Mouse (Mus musculus) hematopoietic stem cell, adult 5-6 weeks (primary cell): ENCODE data around the gene Rpl5. TPM values are rescaled to one million over a fixed set of nuclear protein-coding genes. Genes with fewer than 3 reads are reported as not detected.

Experiments
- ATAC-seq, 2 experiments: fragments of 125-278 bp in 1 of 2; replicated peaks in 1 of 2; 2 replicates each; pipeline ENCODE4 v1.8.0; 2016 to 2017; ENCODE audit warnings: inconsistent platforms in 2 of 2, mild to moderate bottlenecking in 2 of 2, moderate number of reproducible peaks in 2 of 2, low read depth in 1 of 2, moderate TSS enrichment in 1 of 2; ENCODE audit not compliant: low FRiP score in 2 of 2, poor library complexity in 2 of 2, severe bottlenecking in 2 of 2, insufficient read depth in 1 of 2, low TSS enrichment in 1 of 2
- total RNA-seq: library from RNA; stranded (forward); fragments of 172-1452, 232-1000 nt; gene quantifications from 2 replicates; pipeline ENCODE4 v1.2.3, GENCODE M21; 2017

Gene Rpl5
- total RNA-seq, 1 experiment from 2014 or later: 277 TPM

GRCm38 (mm10) chr5:107889994-107890888 lies 10.1 kb upstream of the Rpl5 start:
- no peak for ATAC-seq

GRCm38 (mm10) chr5:107891515-107891914 lies 8.8 kb upstream of the Rpl5 start:
- peak; percentile 46 to 62; a peak in 2 of 4 replicates for ATAC-seq

- no peak for ATAC-seq
These were observed 5.6 kb upstream of the Rpl5 start for GRCm38 (mm10) chr5:107894676-107895075.

GRCm38 (mm10) chr5:107896265-107896664 lies 4.0 kb upstream of the Rpl5 start:
- no peak for ATAC-seq

- ATAC-seq: peak; percentile 12 to 34; a peak in 2 of 4 replicates
These were observed 813 bp downstream of the Rpl5 start for GRCm38 (mm10) chr5:107901014-107901615.

GRCm38 (mm10) chr5:107904325-107904724 lies 4.0 kb downstream of the Rpl5 start:
- no peak for ATAC-seq

GRCm38 (mm10) chr5:107908514-107909110 lies 8.3 kb downstream of the Rpl5 start:
- ATAC-seq: no peak

- ATAC-seq: no peak
These were observed 9.4 kb downstream of the Rpl5 start for GRCm38 (mm10) chr5:107909668-107910067.

GRCm38 (mm10) chr5:107910084-107910616 lies 9.8 kb downstream of the Rpl5 start:
- no peak for ATAC-seq

GRCm38 (mm10) chr5:107911012-107911411 lies 10.7 kb downstream of the Rpl5 start:
- no peak for ATAC-seq

GRCm38 (mm10) chr5:107915280-107915679 lies 15.0 kb downstream of the Rpl5 start:
- no peak for ATAC-seq

- ATAC-seq: peak; percentile 78 to 79
These were observed 21.3 kb downstream of the Rpl5 start for GRCm38 (mm10) chr5:107921400-107922252.

GRCm38 (mm10) chr5:107922836-107923235 lies 22.5 kb downstream of the Rpl5 start:
- peak; percentile 44 to 71; a peak in 3 of 4 replicates for ATAC-seq

GRCm38 (mm10) chr5:107924564-107924963 lies 24.3 kb downstream of the Rpl5 start:
- no peak for ATAC-seq

- peak; percentile 80 to 90 for ATAC-seq
These were observed 26.4 kb downstream of the Rpl5 start for GRCm38 (mm10) chr5:107926550-107927249.

- no peak for ATAC-seq
These were observed 32.3 kb downstream of the Rpl5 start for GRCm38 (mm10) chr5:107932556-107932955.
